Mouse (Mus musculus) midbrain, embryonic 16.5 days (tissue): ENCODE results near the gene Capn12. TPM values are rescaled to one million over a fixed set of nuclear protein-coding genes. Genes with fewer than 3 reads are reported as not detected.
A peak's percentile ranks its signal among the peaks of the same experiment; 100 is the strongest.

Source experiments
- ATAC-seq: fragments of 200-750 bp; cut with Nextera tagmentation; 2 replicates; pipeline ENCODE4 v1.8.0; 2017; ENCODE audit warnings: moderate TSS enrichment
- H3K27ac ChIP-seq: fragments of 300-500 bp; sonication (generic); 2 replicates; pipeline ENCODE4 v1.5.1; 2014; ENCODE audit warnings: mild to moderate bottlenecking, low read length, mixed read lengths
- H3K27me3 ChIP-seq: fragments of 300-500 bp; sonication (generic); 2 replicates; pipeline ENCODE4 v1.6.1; 2014; ENCODE audit warnings: low read depth, low read length, mixed read lengths; ENCODE audit not compliant: control insufficient read depth, insufficient read depth
- H3K36me3 ChIP-seq: fragments of 300-500 bp; sonication (generic); 2 replicates; pipeline ENCODE4 v1.6.1; 2014; ENCODE audit warnings: mild to moderate bottlenecking, low read length, moderate library complexity, mixed read lengths; ENCODE audit not compliant: control insufficient read depth, insufficient read depth
- H3K4me1 ChIP-seq: fragments of 300-500 bp; sonication (generic); 2 replicates; pipeline ENCODE4 v1.6.1; 2014; ENCODE audit warnings: mild to moderate bottlenecking, low read length, mixed read lengths; ENCODE audit not compliant: control insufficient read depth, insufficient read depth
- H3K4me2 ChIP-seq: fragments of 300-500 bp; sonication (generic); 2 replicates; pipeline ENCODE4 v1.6.1; 2014; ENCODE audit warnings: mild to moderate bottlenecking, low read length, mixed read lengths
- H3K4me3 ChIP-seq: fragments of 300-500 bp; sonication (generic); 2 replicates; pipeline ENCODE4 v1.5.1; 2014; ENCODE audit warnings: low read depth, mild to moderate bottlenecking, low read length, moderate library complexity, mixed read lengths
- H3K9ac ChIP-seq: fragments of 300-500 bp; sonication (generic); 2 replicates; pipeline ENCODE4 v1.6.1; 2014; ENCODE audit warnings: low read depth, low read length, mixed read lengths
- H3K9me3 ChIP-seq: fragments of 300-500 bp; sonication (generic); replicated peaks from 2 replicates; pipeline ENCODE4 v1.6.1; 2014; ENCODE audit warnings: mild to moderate bottlenecking, low read length, mixed read lengths; ENCODE audit not compliant: control insufficient read depth, poor library complexity, severe bottlenecking
- WGBS: fragments of 180-500 bp; shearing (Covaris S2); extraction: QIAGEN DNeasy Blood & Tissue Kit; methylation state at CpG from one replicate; pipeline ENCODE4 v1.1.7; 2014; 5-methylcytosine and 5-hydroxymethylcytosine counted together
- polyA plus RNA-seq: library from polyadenylated mRNA; unstranded; fragments of >200 nt; fragmentation: Nextera tagmentation; extraction: Ambion mirVana; gene quantifications from 2 replicates; pipeline ENCODE4 v1.2.1, GENCODE M21; 2015

Gene Capn12
- polyA plus RNA-seq, 1 experiment from 2014 or later: 0.40 TPM

GRCm38 (mm10) chr7:28886486-28886885, 5.3 kb downstream of the Capn12 start:
- Histone ChIP-seq H3K27ac (no peak overlapping the region), H3K4me1 (peaks cover 8% of the 10 kb centered on the region; the same call in 1 of the 2 replicates), H3K9me3 (no peaks in the 10 kb centered on the region), H3K27me3 (peaks cover 26% of the 10 kb centered on the region), H3K36me3 (peaks cover 3% of the 10 kb centered on the region; the same call in 1 of the 2 replicates), H3K4me2 (no peak overlapping the region), H3K9ac (no peak overlapping the region), H3K4me3 (no peak overlapping the region)
- 25% methylated on average over 14 of the region's 14 CpGs for WGBS
- no peak for ATAC-seq

- Histone ChIP-seq H3K27me3 (peaks cover 26% of the 10 kb centered on the region), H3K4me2 (peak overlapping the region; percentile 63), H3K27ac (no peak overlapping the region), H3K4me3 (peak overlapping the region; percentile 37), H3K36me3 (peaks cover 12% of the 10 kb centered on the region), H3K9ac (peak overlapping the region; percentile 57), H3K9me3 (no peaks in the 10 kb centered on the region), H3K4me1 (peaks cover 8% of the 10 kb centered on the region; the same call in 1 of the 2 replicates)
- WGBS: 1% methylated on average over 27 of the region's 27 CpGs
- ATAC-seq: peak; percentile 36; the same call in 1 of the 2 replicates
Measured at GRCm38 (mm10) chr7:28888701-28889161, 7.5 kb downstream of the Capn12 start.

GRCm38 (mm10) chr7:28892601-28893000, 11.4 kb downstream of the Capn12 start:
- H3K27ac ChIP-seq: no peak overlapping the region
- peaks cover 8% of the 10 kb centered on the region; the same call in 1 of the 2 replicates for H3K4me1 ChIP-seq
- H3K9ac ChIP-seq: no peak overlapping the region
- no peak for ATAC-seq
- peaks cover 46% of the 10 kb centered on the region for H3K36me3 ChIP-seq
- WGBS: 96% methylated on average over 17 of the region's 17 CpGs
- H3K4me2 ChIP-seq: no peak overlapping the region
- no peaks in the 10 kb centered on the region for H3K9me3 ChIP-seq
- no peak overlapping the region for H3K4me3 ChIP-seq
- peaks cover 20% of the 10 kb centered on the region for H3K27me3 ChIP-seq

DNA sequence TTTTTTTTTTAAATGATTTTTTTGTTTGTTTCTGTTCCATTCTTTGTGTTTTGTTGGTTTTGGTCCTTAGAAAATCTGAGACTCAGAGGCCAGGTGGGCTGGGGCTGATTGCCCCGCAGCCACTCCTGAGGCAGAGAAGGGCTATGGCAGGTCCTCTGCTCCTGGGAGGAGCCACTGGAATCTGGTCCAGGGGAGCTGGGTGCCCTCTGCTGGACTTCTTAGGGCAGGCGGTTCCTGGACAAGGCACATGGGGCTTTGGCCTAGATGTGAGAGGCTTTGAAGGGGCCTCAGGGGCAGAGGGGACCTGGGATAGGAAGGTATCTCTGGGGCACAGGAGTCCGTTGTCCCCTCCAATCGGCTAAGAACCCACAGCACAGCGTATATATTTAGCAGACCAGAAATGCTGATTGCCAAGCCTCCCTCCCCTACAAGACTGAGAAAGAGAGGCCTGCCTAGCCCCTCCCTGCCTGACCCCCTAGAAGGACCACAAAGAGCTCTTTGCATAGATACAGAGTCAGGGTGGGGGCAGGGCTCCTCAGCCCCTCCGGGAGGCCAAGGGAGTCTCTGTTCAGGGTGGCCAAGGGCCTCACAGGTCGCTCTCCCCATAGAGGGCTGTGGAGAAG, 12.5 kb downstream of the Capn12 start:
- no peak overlapping the region for H3K27ac ChIP-seq
- H3K4me2 ChIP-seq: no peak overlapping the region
- no peak overlapping the region for H3K9ac ChIP-seq
- H3K4me1 ChIP-seq: peaks cover 3% of the 10 kb centered on the region; the same call in 1 of the 2 replicates
- 54% methylated on average over 7 of the region's 7 CpGs for WGBS
- no peaks in the 10 kb centered on the region for H3K9me3 ChIP-seq
- no peak for ATAC-seq
- peaks cover 57% of the 10 kb centered on the region for H3K36me3 ChIP-seq
- no peak overlapping the region for H3K4me3 ChIP-seq
- peaks cover 16% of the 10 kb centered on the region for H3K27me3 ChIP-seq

GRCm38 (mm10) chr7:28894942-28895341, 13.7 kb downstream of the Capn12 start:
- no peak for ATAC-seq
- H3K9ac ChIP-seq: no peak overlapping the region
- 46% methylated on average over 5 of the region's 5 CpGs for WGBS
- H3K4me3 ChIP-seq: no peak overlapping the region
- no peaks in the 10 kb centered on the region for H3K9me3 ChIP-seq
- H3K4me2 ChIP-seq: no peak overlapping the region
- H3K36me3 ChIP-seq: peaks cover 64% of the 10 kb centered on the region
- no peak overlapping the region for H3K27ac ChIP-seq
- H3K4me1 ChIP-seq: no peaks in the 10 kb centered on the region
- H3K27me3 ChIP-seq: peaks cover 4% of the 10 kb centered on the region

GRCm38 (mm10) chr7:28897661-28898060, 16.4 kb downstream of the Capn12 start:
- Histone ChIP-seq H3K36me3 (peaks cover 67% of the 10 kb centered on the region), H3K4me2 (no peak overlapping the region), H3K27me3 (no peaks in the 10 kb centered on the region), H3K4me1 (no peaks in the 10 kb centered on the region), H3K9ac (no peak overlapping the region), H3K4me3 (no peak overlapping the region), H3K9me3 (no peaks in the 10 kb centered on the region), H3K27ac (no peak overlapping the region)
- over 99% methylated on average over 6 of the region's 6 CpGs for WGBS
- no peak for ATAC-seq

DNA sequence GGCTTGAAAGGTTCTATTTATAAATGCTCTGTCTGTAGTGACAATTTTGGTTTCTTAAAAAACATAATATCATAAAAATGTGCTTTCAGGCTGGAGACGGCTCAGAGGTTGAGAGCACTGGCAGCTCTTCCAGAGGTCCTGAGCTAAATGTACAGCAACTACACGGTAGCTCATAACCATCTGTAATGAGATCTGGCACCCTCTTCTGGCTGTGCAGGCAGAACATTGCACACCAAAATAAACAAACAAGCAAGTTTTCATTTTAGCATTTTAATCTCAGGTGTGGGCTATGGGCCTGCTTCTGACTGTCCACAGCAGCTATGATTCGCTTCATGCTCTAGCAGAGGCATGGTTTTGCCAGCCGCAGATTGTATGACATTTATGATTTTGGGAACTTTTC, 18.8 kb downstream of the Capn12 start:
- WGBS: 87% methylated on average over 4 of the region's 4 CpGs

GRCm38 (mm10) chr7:28901311-28902125, 20.3 kb downstream of the Capn12 start:
- no peak overlapping the region for H3K4me3 ChIP-seq
- no peak overlapping the region for H3K4me2 ChIP-seq
- H3K27me3 ChIP-seq: no peaks in the 10 kb centered on the region
- no peak overlapping the region for H3K27ac ChIP-seq
- H3K9ac ChIP-seq: no peak overlapping the region
- H3K9me3 ChIP-seq: no peaks in the 10 kb centered on the region
- H3K4me1 ChIP-seq: no peaks in the 10 kb centered on the region
- H3K36me3 ChIP-seq: peaks cover 75% of the 10 kb centered on the region
- 90% methylated on average over 13 of the region's 13 CpGs for WGBS
- peak; percentile 36; the same call in 1 of the 2 replicates for ATAC-seq

More for the DNA sequence above, 18.8 kb downstream of the Capn12 start:
- no peaks in the 10 kb centered on the region for H3K9me3 ChIP-seq
- no peak overlapping the region for H3K9ac ChIP-seq
- H3K27ac ChIP-seq: no peak overlapping the region
- peaks cover 76% of the 10 kb centered on the region for H3K36me3 ChIP-seq
- no peak overlapping the region for H3K4me3 ChIP-seq
- no peak for ATAC-seq
- H3K4me1 ChIP-seq: no peaks in the 10 kb centered on the region
- H3K4me2 ChIP-seq: no peak overlapping the region
- H3K27me3 ChIP-seq: no peaks in the 10 kb centered on the region

DNA sequence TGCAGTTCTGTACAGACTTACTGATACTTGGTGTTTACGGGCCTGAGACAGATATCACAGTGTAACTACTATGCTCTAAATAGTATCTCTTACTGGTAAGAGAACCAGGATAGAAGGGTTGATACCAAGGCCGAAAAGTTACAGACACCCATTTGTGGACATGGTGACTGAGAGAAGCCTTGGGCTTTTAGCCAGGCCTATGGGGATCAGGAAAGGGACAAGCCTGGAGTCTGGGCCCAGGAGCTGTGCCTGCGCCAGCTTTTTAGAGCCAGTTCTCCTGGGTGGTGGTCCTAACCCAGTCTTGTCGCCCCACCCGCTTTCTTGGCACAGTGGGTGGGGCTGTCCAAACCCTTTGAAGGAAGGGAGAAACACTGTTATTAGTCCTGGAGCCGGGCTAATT, 21.0 kb downstream of the Capn12 start:
- Histone ChIP-seq H3K4me2 (no peak overlapping the region), H3K27me3 (no peaks in the 10 kb centered on the region), H3K4me1 (no peaks in the 10 kb centered on the region), H3K4me3 (no peak overlapping the region), H3K9me3 (no peaks in the 10 kb centered on the region), H3K27ac (no peak overlapping the region), H3K9ac (no peak overlapping the region), H3K36me3 (peaks cover 74% of the 10 kb centered on the region)
- ATAC-seq: no peak
- WGBS: 94% methylated on average over 6 of the region's 6 CpGs
